Mouse (Mus musculus) cerebellum, adult 2 months (tissue): ENCODE measurements around the gene Etv6.

ENCODE experiments used
- CTCF ChIP-seq: fragments of 200-500 bp; IDR thresholded peaks from 2 replicates; pipeline ENCODE4 v1.5.1; 2011; ENCODE audit warnings: low read depth, mild to moderate bottlenecking, control low read depth, low read length, moderate library complexity, borderline replicate concordance; ENCODE audit not compliant: insufficient read depth
- POLR2A ChIP-seq: fragments of 200-500 bp; IDR thresholded peaks from 2 replicates; pipeline ENCODE4 v1.6.1; 2011; ENCODE audit warnings: low read length, control low read depth, borderline replicate concordance; ENCODE audit not compliant: insufficient read depth

DNA sequence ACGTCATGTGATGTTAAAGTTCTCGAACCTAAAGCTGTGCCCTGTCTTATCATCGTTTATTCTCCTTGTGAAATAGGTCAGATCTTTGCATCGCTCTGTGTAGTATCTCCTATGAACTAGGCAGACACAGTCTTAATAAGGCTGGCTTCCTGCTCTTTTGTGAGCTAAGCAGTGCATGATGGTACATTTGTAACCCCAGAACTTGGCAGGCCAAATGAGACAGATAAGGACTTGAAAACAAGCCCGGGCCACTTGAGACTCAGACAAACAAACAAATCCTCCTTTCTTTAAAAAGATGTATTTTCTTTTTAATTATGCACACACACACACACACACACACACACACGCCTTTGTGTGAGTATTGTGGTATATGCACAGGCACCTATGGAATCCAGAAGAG lies 42.5 kb downstream of the Etv6 start:
- TF ChIP-seq POLR2A = no peak
- TF ChIP-seq CTCF = no peak
